ENCODE assay signal across 8 mouse cellular contexts in genomic region chr5:32137106-32137522, GRCm38 (mm10). TPM values are rescaled to one million over a fixed set of nuclear protein-coding genes. Genes with fewer than 3 reads are reported as not detected.
DNase-seq lines count a peak whose midpoint lies in the region; ATAC-seq and TF ChIP-seq lines count a peak whose summit lies in the region.

No protein-coding gene starts in this region.

- no peak for TF ChIP-seq POLR2A in liver, adult 2 months (IDR thresholded peaks at IDR 0.05; ENCODE audit: extremely low read depth, insufficient read depth, low read length)

- peak overlapping the region; percentile 98 for H3K27ac ChIP-seq in liver, adult 2 months (replicated peaks; ENCODE audit: insufficient read depth, low read depth, low read length)
- no peak overlapping the region for H3K27ac ChIP-seq in forebrain, embryonic 11.5 days (ENCODE audit: low read depth, low read length)
- H3K27ac ChIP-seq in intestine, embryonic 14.5 days (ENCODE audit: low read depth), result peak overlapping the region; percentile 99
- peak overlapping the region; percentile 100 for H3K27ac ChIP-seq in stomach, embryonic 14.5 days (ENCODE audit: low read length)

- peak overlapping the region; percentile 70 for H3K9ac ChIP-seq in liver, adult 2 months (ENCODE audit: low read depth, low read length)
- no peak overlapping the region for H3K9ac ChIP-seq in forebrain, embryonic 11.5 days (ENCODE audit: low read length)
- peak overlapping the region; percentile 96 for H3K9ac ChIP-seq in intestine, embryonic 14.5 days (ENCODE audit: low read length)
- H3K9ac ChIP-seq in stomach, embryonic 14.5 days (replicated peaks; ENCODE audit: low read depth, low read length), result peak overlapping the region; percentile 97

- no peak for TF ChIP-seq CTCF in liver, adult 2 months (IDR thresholded peaks at IDR 0.05; ENCODE audit: low read depth, low read length)

- peaks cover 12% of the 10 kb centered on the region for H3K79me2 ChIP-seq in liver, adult 2 months (ENCODE audit: control insufficient read depth, insufficient read depth, low read length)

- H3K4me2 ChIP-seq in forebrain, embryonic 11.5 days (ENCODE audit: low read depth, low read length, severe bottlenecking), result peak overlapping the region; percentile 99
- H3K4me2 ChIP-seq in intestine, embryonic 14.5 days (ENCODE audit: low read length), result peak overlapping the region; percentile 87
- H3K4me2 ChIP-seq in stomach, embryonic 14.5 days (replicated peaks; ENCODE audit: low read depth, low read length), result peak overlapping the region; percentile 72

- H3K36me3 ChIP-seq in liver, adult 2 months (ENCODE audit: control insufficient read depth, insufficient read depth, low read length), result no peaks in the 10 kb centered on the region
- no peaks in the 10 kb centered on the region for H3K36me3 ChIP-seq in forebrain, embryonic 11.5 days (ENCODE audit: control insufficient read depth, insufficient read depth, low read length)
- peaks cover 5% of the 10 kb centered on the region; the same call in 1 of the 2 replicates for H3K36me3 ChIP-seq in intestine, embryonic 14.5 days (ENCODE audit: control insufficient read depth, insufficient read depth, low read length)
- H3K36me3 ChIP-seq in stomach, embryonic 14.5 days (ENCODE audit: control insufficient read depth, insufficient read depth, low read length), result no peaks in the 10 kb centered on the region; the same call in 1 of the 2 replicates

- peak; percentile 31 for DNase-seq in liver, adult 2 months (ENCODE audit: extremely low read depth, low read depth, low spot score)
- no peak for DNase-seq in liver
- DNase-seq in forebrain, embryonic 11.5 days (ENCODE audit: low spot score), result no peak
- peak; percentile 83 for DNase-seq in intestine, embryonic 14.5 days (ENCODE audit: low spot score)
- peak; percentile 53 to 63 for DNase-seq in lung, adult 18-20 months
- DNase-seq in layer of hippocampus, adult 9-10 months (ENCODE audit: low spot score), result no peak
- no peak for DNase-seq in layer of hippocampus, adult 9-11 months

- ATAC-seq in forebrain, embryonic 11.5 days (replicated peaks; ENCODE audit: low FRiP score), result no peak
- no peak for ATAC-seq in intestine, embryonic 14.5 days (replicated peaks; ENCODE audit: low FRiP score, low TSS enrichment, low read depth)
- no peak for ATAC-seq in stomach, embryonic 14.5 days (ENCODE audit: insufficient number of reproducible peaks, insufficient read depth, low FRiP score, low read depth)

- H3K27me3 ChIP-seq in liver, adult 2 months (ENCODE audit: control insufficient read depth, insufficient read depth, low read length), result no peaks in the 10 kb centered on the region
- H3K27me3 ChIP-seq in forebrain, embryonic 11.5 days (ENCODE audit: control insufficient read depth, insufficient read depth, low read length), result peaks cover 42% of the 10 kb centered on the region
- no peaks in the 10 kb centered on the region for H3K27me3 ChIP-seq in intestine, embryonic 14.5 days (replicated peaks; ENCODE audit: control insufficient read depth, insufficient read depth, low read length)
- no peaks in the 10 kb centered on the region for H3K27me3 ChIP-seq in stomach, embryonic 14.5 days (ENCODE audit: control insufficient read depth, insufficient read depth, low read length)

- H3K9me3 ChIP-seq in forebrain, embryonic 11.5 days (ENCODE audit: control insufficient read depth, low read length), result no peaks in the 10 kb centered on the region
- no peaks in the 10 kb centered on the region for H3K9me3 ChIP-seq in intestine, embryonic 14.5 days (ENCODE audit: control insufficient read depth, low read length)
- no peaks in the 10 kb centered on the region for H3K9me3 ChIP-seq in stomach, embryonic 14.5 days (ENCODE audit: control insufficient read depth, low read depth, low read length)

- H3K4me1 ChIP-seq in liver, adult 2 months (ENCODE audit: control insufficient read depth, insufficient read depth, low read length), result peaks cover 24% of the 10 kb centered on the region
- H3K4me1 ChIP-seq in forebrain, embryonic 11.5 days (replicated peaks; ENCODE audit: control insufficient read depth, insufficient read depth, low read length), result peaks cover 2% of the 10 kb centered on the region; the same call in 1 of the 2 replicates
- peaks cover 29% of the 10 kb centered on the region; the same call in 1 of the 2 replicates for H3K4me1 ChIP-seq in intestine, embryonic 14.5 days (replicated peaks; ENCODE audit: control insufficient read depth, insufficient read depth, low read length)
- peaks cover 26% of the 10 kb centered on the region; the same call in 1 of the 2 replicates for H3K4me1 ChIP-seq in stomach, embryonic 14.5 days (ENCODE audit: control insufficient read depth, insufficient read depth, low read length)

- H3K4me3 ChIP-seq in liver, adult 2 months (ENCODE audit: insufficient read depth, low read depth, low read length), result peak overlapping the region; percentile 72
- H3K4me3 ChIP-seq in forebrain, embryonic 11.5 days (ENCODE audit: low read depth, low read length), result peak overlapping the region; percentile 55
- H3K4me3 ChIP-seq in intestine, embryonic 14.5 days (ENCODE audit: low read depth, low read length), result peak overlapping the region; percentile 86
- H3K4me3 ChIP-seq in stomach, embryonic 14.5 days (ENCODE audit: low read depth, low read length), result peak overlapping the region; percentile 84

- WGBS in liver, adult 2 months, result 1% methylated on average over 12 of the region's 12 CpGs
- WGBS in forebrain, embryonic 11.5 days, result 2% methylated on average over 12 of the region's 12 CpGs
- WGBS in intestine, embryonic 14.5 days, result 1% methylated on average over 12 of the region's 12 CpGs
- WGBS in stomach, embryonic 14.5 days, result under 1% methylated on average over 12 of the region's 12 CpGs

RNA-seq across cellular contexts. Expression of gene Fosl2, which starts 1.5 kb away (rescaled TPM):
- total RNA-seq in liver, adult 2 months (2014; rRNA removed), result 2.1 and 4.2 TPM in 2 replicates
- 2.6 and 4.4 TPM in 2 replicates for polyA plus RNA-seq in liver, adult 2 months (2012; rRNA removed)
- 0.68 and 1.1 TPM in 2 replicates for polyA plus RNA-seq in forebrain, embryonic 11.5 days (2014; fragmentation: Nextera tagmentation; extraction: Ambion mirVana)
- 10.1 and 10.2 TPM in 2 replicates for polyA plus RNA-seq in intestine, embryonic 14.5 days (2014; fragmentation: Nextera tagmentation; extraction: Ambion mirVana)
- polyA plus RNA-seq in stomach, embryonic 14.5 days (2014; fragmentation: Nextera tagmentation; extraction: Ambion mirVana), result 15.8 and 16.5 TPM in 2 replicates

Comparison
In these comparisons a context has a peak if more than half of its experiments do, and no peak if none do; other contexts are left out.
1. DNase-seq: peak in liver, adult 2 months (single experiment), intestine, embryonic 14.5 days (single experiment) and lung, adult 18-20 months (2 of 2); none in liver (single experiment), forebrain, embryonic 11.5 days (single experiment), layer of hippocampus, adult 9-10 months (single experiment) and layer of hippocampus, adult 9-11 months (single experiment).
2. Peak in every context shown above with its lines, with median percentiles within 50 percentile points of each other: H3K4me3 ChIP-seq and H3K4me2 ChIP-seq.